Mouse (Mus musculus): ENCODE measurements around the gene Ltb4r1. TPM values are rescaled to one million over a fixed set of nuclear protein-coding genes. Genes with fewer than 3 reads are reported as not detected.

Ltb4r1 gene
- not detected for polyA plus RNA-seq (2015; fragmentation: Illumina TruSeq; extraction: RNeasy Lipid Tissue Mini Kit (QIAGEN cat#74804); ENCODE audit: insufficient read depth, low read depth, low replicate concordance)

GRCm38 (mm10) chr14:55765696-55766095 lies at the start of gene Ltb4r1:
TSS of gene Ltb4r1 (plus strand) at chr14:55765962.

GRCm38 (mm10) chr14:55721700-55722437 lies 43.9 kb upstream of the Ltb4r1 start, which contains the start of gene Rabggta:
TSS of gene Rabggta (minus strand) at chr14:55722263.

GRCm38 (mm10) chr14:55745180-55745860 lies 20.4 kb upstream of the Ltb4r1 start, which contains the start of the genes Dhrs1 and Nop9:
TSS of gene Dhrs1 (minus strand) at chr14:55745690.
TSS of gene Nop9 (plus strand) at chr14:55745693.

GRCm38 (mm10) chr14:55758363-55758784 lies 7.4 kb upstream of the Ltb4r1 start, which contains the start of gene Cideb:
TSS of gene Cideb (minus strand) at chr14:55758458.

GRCm38 (mm10) chr14:55761163-55761562 lies 4.6 kb upstream of the Ltb4r1 start, which contains the start of gene Ltb4r2:
TSS of gene Ltb4r2 (plus strand) at chr14:55761428.

GRCm38 (mm10) chr14:55783958-55784235 lies 18.1 kb downstream of the Ltb4r1 start, which contains the start of gene Adcy4:
TSS of gene Adcy4 (minus strand) at chr14:55784095.

GRCm38 (mm10) chr14:55788256-55789050 lies 22.7 kb downstream of the Ltb4r1 start, which contains the start of gene Ripk3:
TSS of gene Ripk3 (minus strand) at chr14:55788865.

Other genes starting within 250 kb of the Ltb4r1 start
- gene Nrl, start 241.0 kb upstream of the Ltb4r1 start, polyA plus RNA-seq (2015; fragmentation: Illumina TruSeq; extraction: RNeasy Lipid Tissue Mini Kit (QIAGEN cat#74804); ENCODE audit: insufficient read depth, low read depth, low replicate concordance), result not detected
- gene Pck2, start 225.7 kb upstream of the Ltb4r1 start, polyA plus RNA-seq (2015; fragmentation: Illumina TruSeq; extraction: RNeasy Lipid Tissue Mini Kit (QIAGEN cat#74804); ENCODE audit: insufficient read depth, low read depth, low replicate concordance), result 29.0 TPM
- 38.9 TPM for gene Dcaf11, start 206.0 kb upstream of the Ltb4r1 start, polyA plus RNA-seq (2015; fragmentation: Illumina TruSeq; extraction: RNeasy Lipid Tissue Mini Kit (QIAGEN cat#74804); ENCODE audit: insufficient read depth, low read depth, low replicate concordance)
- gene A730061H03Rik, start 205.6 kb upstream of the Ltb4r1 start, polyA plus RNA-seq (2015; fragmentation: Illumina TruSeq; extraction: RNeasy Lipid Tissue Mini Kit (QIAGEN cat#74804); ENCODE audit: insufficient read depth, low read depth, low replicate concordance), result not detected
- not detected for gene Fitm1, start 190.3 kb upstream of the Ltb4r1 start, polyA plus RNA-seq (2015; fragmentation: Illumina TruSeq; extraction: RNeasy Lipid Tissue Mini Kit (QIAGEN cat#74804); ENCODE audit: insufficient read depth, low read depth, low replicate concordance)
- 38.5 TPM for gene Psme1, start 187.8 kb upstream of the Ltb4r1 start, polyA plus RNA-seq (2015; fragmentation: Illumina TruSeq; extraction: RNeasy Lipid Tissue Mini Kit (QIAGEN cat#74804); ENCODE audit: insufficient read depth, low read depth, low replicate concordance)
- 11.7 TPM for gene Emc9, start 180.7 kb upstream of the Ltb4r1 start, polyA plus RNA-seq (2015; fragmentation: Illumina TruSeq; extraction: RNeasy Lipid Tissue Mini Kit (QIAGEN cat#74804); ENCODE audit: insufficient read depth, low read depth, low replicate concordance)
- gene Psme2, start 174.8 kb upstream of the Ltb4r1 start, polyA plus RNA-seq (2015; fragmentation: Illumina TruSeq; extraction: RNeasy Lipid Tissue Mini Kit (QIAGEN cat#74804); ENCODE audit: insufficient read depth, low read depth, low replicate concordance), result 49.1 TPM
- 14.7 TPM for gene Rnf31, start 174.3 kb upstream of the Ltb4r1 start, polyA plus RNA-seq (2015; fragmentation: Illumina TruSeq; extraction: RNeasy Lipid Tissue Mini Kit (QIAGEN cat#74804); ENCODE audit: insufficient read depth, low read depth, low replicate concordance)
- gene Irf9, start 162.4 kb upstream of the Ltb4r1 start, polyA plus RNA-seq (2015; fragmentation: Illumina TruSeq; extraction: RNeasy Lipid Tissue Mini Kit (QIAGEN cat#74804); ENCODE audit: insufficient read depth, low read depth, low replicate concordance), result 11.2 TPM
- 9.7 TPM for gene Rec8, start 147.9 kb upstream of the Ltb4r1 start, polyA plus RNA-seq (2015; fragmentation: Illumina TruSeq; extraction: RNeasy Lipid Tissue Mini Kit (QIAGEN cat#74804); ENCODE audit: insufficient read depth, low read depth, low replicate concordance)
- gene Ipo4, start 130.0 kb upstream of the Ltb4r1 start, polyA plus RNA-seq (2015; fragmentation: Illumina TruSeq; extraction: RNeasy Lipid Tissue Mini Kit (QIAGEN cat#74804); ENCODE audit: insufficient read depth, low read depth, low replicate concordance), result 49.8 TPM
- gene Gm49378, start 128.1 kb upstream of the Ltb4r1 start, polyA plus RNA-seq (2015; fragmentation: Illumina TruSeq; extraction: RNeasy Lipid Tissue Mini Kit (QIAGEN cat#74804); ENCODE audit: insufficient read depth, low read depth, low replicate concordance), result 1.6 TPM
- gene Tm9sf1, start 122.2 kb upstream of the Ltb4r1 start, polyA plus RNA-seq (2015; fragmentation: Illumina TruSeq; extraction: RNeasy Lipid Tissue Mini Kit (QIAGEN cat#74804); ENCODE audit: insufficient read depth, low read depth, low replicate concordance), result 17.3 TPM
- 0.59 TPM for gene Tssk4, start 115.8 kb upstream of the Ltb4r1 start, polyA plus RNA-seq (2015; fragmentation: Illumina TruSeq; extraction: RNeasy Lipid Tissue Mini Kit (QIAGEN cat#74804); ENCODE audit: insufficient read depth, low read depth, low replicate concordance)
- 8.9 TPM for gene Mdp1, start 105.5 kb upstream of the Ltb4r1 start, polyA plus RNA-seq (2015; fragmentation: Illumina TruSeq; extraction: RNeasy Lipid Tissue Mini Kit (QIAGEN cat#74804); ENCODE audit: insufficient read depth, low read depth, low replicate concordance)
- 5.6 TPM for gene Gmpr2, start 94.0 kb upstream of the Ltb4r1 start, polyA plus RNA-seq (2015; fragmentation: Illumina TruSeq; extraction: RNeasy Lipid Tissue Mini Kit (QIAGEN cat#74804); ENCODE audit: insufficient read depth, low read depth, low replicate concordance)
- gene Nedd8, start 93.8 kb upstream of the Ltb4r1 start, polyA plus RNA-seq (2015; fragmentation: Illumina TruSeq; extraction: RNeasy Lipid Tissue Mini Kit (QIAGEN cat#74804); ENCODE audit: insufficient read depth, low read depth, low replicate concordance), result 60.9 TPM
- gene Tinf2, start 84.1 kb upstream of the Ltb4r1 start, polyA plus RNA-seq (2015; fragmentation: Illumina TruSeq; extraction: RNeasy Lipid Tissue Mini Kit (QIAGEN cat#74804); ENCODE audit: insufficient read depth, low read depth, low replicate concordance), result 5.5 TPM
- gene Tgm1, start 52.0 kb upstream of the Ltb4r1 start, polyA plus RNA-seq (2015; fragmentation: Illumina TruSeq; extraction: RNeasy Lipid Tissue Mini Kit (QIAGEN cat#74804); ENCODE audit: insufficient read depth, low read depth, low replicate concordance), result 0.30 TPM
- gene Rabggta, start 43.7 kb upstream of the Ltb4r1 start, polyA plus RNA-seq (2015; fragmentation: Illumina TruSeq; extraction: RNeasy Lipid Tissue Mini Kit (QIAGEN cat#74804); ENCODE audit: insufficient read depth, low read depth, low replicate concordance), result 9.4 TPM
- 28.8 TPM for gene Dhrs1, start 20.3 kb upstream of the Ltb4r1 start, polyA plus RNA-seq (2015; fragmentation: Illumina TruSeq; extraction: RNeasy Lipid Tissue Mini Kit (QIAGEN cat#74804); ENCODE audit: insufficient read depth, low read depth, low replicate concordance)
- 2.8 TPM for gene Nop9, start 20.3 kb upstream of the Ltb4r1 start, polyA plus RNA-seq (2015; fragmentation: Illumina TruSeq; extraction: RNeasy Lipid Tissue Mini Kit (QIAGEN cat#74804); ENCODE audit: insufficient read depth, low read depth, low replicate concordance)
- gene Cideb, start 7.5 kb upstream of the Ltb4r1 start, polyA plus RNA-seq (2015; fragmentation: Illumina TruSeq; extraction: RNeasy Lipid Tissue Mini Kit (QIAGEN cat#74804); ENCODE audit: insufficient read depth, low read depth, low replicate concordance), result not detected
- gene Ltb4r2, start 4.5 kb upstream of the Ltb4r1 start, polyA plus RNA-seq (2015; fragmentation: Illumina TruSeq; extraction: RNeasy Lipid Tissue Mini Kit (QIAGEN cat#74804); ENCODE audit: insufficient read depth, low read depth, low replicate concordance), result not detected
- 14.4 TPM for gene Adcy4, start 18.1 kb downstream of the Ltb4r1 start, polyA plus RNA-seq (2015; fragmentation: Illumina TruSeq; extraction: RNeasy Lipid Tissue Mini Kit (QIAGEN cat#74804); ENCODE audit: insufficient read depth, low read depth, low replicate concordance)
- 2.2 TPM for gene Ripk3, start 22.9 kb downstream of the Ltb4r1 start, polyA plus RNA-seq (2015; fragmentation: Illumina TruSeq; extraction: RNeasy Lipid Tissue Mini Kit (QIAGEN cat#74804); ENCODE audit: insufficient read depth, low read depth, low replicate concordance)
- 5.5 TPM for gene Nfatc4, start 57.2 kb downstream of the Ltb4r1 start, polyA plus RNA-seq (2015; fragmentation: Illumina TruSeq; extraction: RNeasy Lipid Tissue Mini Kit (QIAGEN cat#74804); ENCODE audit: insufficient read depth, low read depth, low replicate concordance)
- gene Nynrin, start 88.0 kb downstream of the Ltb4r1 start, polyA plus RNA-seq (2015; fragmentation: Illumina TruSeq; extraction: RNeasy Lipid Tissue Mini Kit (QIAGEN cat#74804); ENCODE audit: insufficient read depth, low read depth, low replicate concordance), result 2.1 TPM
- gene Cbln3, start 118.4 kb downstream of the Ltb4r1 start, polyA plus RNA-seq (2015; fragmentation: Illumina TruSeq; extraction: RNeasy Lipid Tissue Mini Kit (QIAGEN cat#74804); ENCODE audit: insufficient read depth, low read depth, low replicate concordance), result not detected
- gene Khnyn, start 119.0 kb downstream of the Ltb4r1 start, polyA plus RNA-seq (2015; fragmentation: Illumina TruSeq; extraction: RNeasy Lipid Tissue Mini Kit (QIAGEN cat#74804); ENCODE audit: insufficient read depth, low read depth, low replicate concordance), result 5.2 TPM
- gene Sdr39u1, start 134.3 kb downstream of the Ltb4r1 start, polyA plus RNA-seq (2015; fragmentation: Illumina TruSeq; extraction: RNeasy Lipid Tissue Mini Kit (QIAGEN cat#74804); ENCODE audit: insufficient read depth, low read depth, low replicate concordance), result 11.8 TPM
- 2.5 TPM for gene Cma1, start 178.7 kb downstream of the Ltb4r1 start, polyA plus RNA-seq (2015; fragmentation: Illumina TruSeq; extraction: RNeasy Lipid Tissue Mini Kit (QIAGEN cat#74804); ENCODE audit: insufficient read depth, low read depth, low replicate concordance)
- not detected for gene Cma2, start 185.0 kb downstream of the Ltb4r1 start, polyA plus RNA-seq (2015; fragmentation: Illumina TruSeq; extraction: RNeasy Lipid Tissue Mini Kit (QIAGEN cat#74804); ENCODE audit: insufficient read depth, low read depth, low replicate concordance)